Mouse (Mus musculus) cerebellum, adult 2 months (tissue): ENCODE results near the gene Yars. TPM values are rescaled to one million over a fixed set of nuclear protein-coding genes. Genes with fewer than 3 reads are reported as not detected.
"Not testable (repeated sequence)": the region's sequence is repeated elsewhere in the genome, so short reads cannot be mapped to it uniquely, and the experiment has no call there.

Experiments
- DNase-seq, 2 experiments: peaks; one replicate each; pipeline ENCODE4 v3.0.0; 2021
- H3K27ac ChIP-seq: fragments of 200-500 bp; 2 replicates; pipeline ENCODE4 v1.5.1; 2012; ENCODE audit warnings: low read length, control low read depth, inconsistent platforms; ENCODE audit not compliant: insufficient read depth
- H3K27me3 ChIP-seq: fragments of 200-500 bp; 2 replicates; pipeline ENCODE4 v1.6.1; 2012; ENCODE audit warnings: inconsistent platforms, mild to moderate bottlenecking, low read length, moderate library complexity; ENCODE audit not compliant: control insufficient read depth, insufficient read depth
- H3K4me1 ChIP-seq: fragments of 200-500 bp; 2 replicates; pipeline ENCODE4 v1.6.1; 2011; ENCODE audit warnings: low read length; ENCODE audit not compliant: control insufficient read depth, insufficient read depth
- H3K4me3 ChIP-seq: fragments of 200-500 bp; replicated peaks from 2 replicates; pipeline ENCODE3; 2011; ENCODE audit warnings: mild to moderate bottlenecking, low read depth, low read length, control low read depth; ENCODE audit not compliant: insufficient read depth
- CTCF ChIP-seq: fragments of 200-500 bp; IDR thresholded peaks from 2 replicates; pipeline ENCODE4 v1.5.1; 2011; ENCODE audit warnings: low read depth, mild to moderate bottlenecking, control low read depth, low read length, moderate library complexity, borderline replicate concordance; ENCODE audit not compliant: insufficient read depth
- POLR2A ChIP-seq: fragments of 200-500 bp; IDR thresholded peaks from 2 replicates; pipeline ENCODE4 v1.6.1; 2011; ENCODE audit warnings: low read length, control low read depth, borderline replicate concordance; ENCODE audit not compliant: insufficient read depth
- WGBS: fragments of 180-500 bp; shearing (Covaris S2); methylation state at CpG from one replicate; pipeline ENCODE4 v1.1.7; 2018; 5-methylcytosine and 5-hydroxymethylcytosine counted together
- polyA plus RNA-seq: library from polyadenylated mRNA; depleted of rRNA; stranded (reverse); fragments of >200 nt; gene quantifications from 2 replicates; pipeline ENCODE4 v1.2.3, GENCODE M21; 2012

The Yars gene
- polyA plus RNA-seq, 1 experiment, result 104 TPM

DNA sequence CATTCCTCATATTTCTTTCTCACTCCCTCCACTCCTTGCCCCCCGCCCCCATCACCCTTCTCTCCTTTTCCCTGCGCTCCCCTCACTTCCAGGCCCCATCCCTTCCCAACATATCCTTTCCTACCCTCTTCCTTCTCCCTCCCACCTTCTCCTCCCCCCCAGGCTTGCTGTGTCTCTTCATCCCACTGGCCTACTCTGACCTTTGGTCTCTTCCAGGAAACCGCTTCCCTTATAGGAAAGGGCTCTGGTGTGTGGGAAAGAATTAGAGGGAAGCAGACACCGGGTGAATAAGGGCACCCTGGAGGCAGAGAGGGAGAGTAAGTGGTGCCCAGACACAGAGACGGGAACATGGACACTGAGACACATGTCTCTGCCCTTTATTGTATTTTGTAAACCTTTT, 2.1 kb downstream of the Yars start:
- WGBS, result 69% methylated on average over 5 of the region's 5 CpGs
- H3K4me3 ChIP-seq, result no peak overlapping the region
- no peak for TF ChIP-seq CTCF
- TF ChIP-seq POLR2A, result no peak

DNA sequence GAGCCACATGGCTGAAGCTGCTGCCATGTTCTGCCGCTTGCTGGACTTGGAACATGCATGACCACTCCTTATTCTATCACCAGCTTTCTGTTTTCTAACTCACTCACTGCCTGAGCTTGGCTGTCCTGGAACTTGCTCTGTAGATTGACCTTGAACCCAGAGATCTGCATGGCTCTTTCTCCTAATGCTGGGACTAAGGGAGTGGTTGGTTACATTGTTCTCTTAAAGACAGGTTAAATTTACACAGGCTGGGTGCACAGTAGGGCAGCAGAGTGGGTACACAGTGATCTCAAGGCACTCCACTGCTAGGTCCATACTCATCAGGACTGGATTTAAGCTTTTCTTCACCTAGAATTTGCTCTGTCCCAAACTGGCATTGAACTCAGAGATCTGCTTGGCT, 4.7 kb downstream of the Yars start:
- Histone ChIP-seq H3K4me3 (no peak overlapping the region), H3K27ac (no peak overlapping the region), H3K4me1 (peaks cover 2% of the 10 kb centered on the region), H3K27me3 (no peaks in the 10 kb centered on the region)
- no peak for DNase-seq
- 81% methylated on average over 1 of the region's 1 CpGs for WGBS
- TF ChIP-seq CTCF, result no peak
- no peak for TF ChIP-seq POLR2A

More for the DNA sequence above, 2.1 kb downstream of the Yars start:
- no peak for DNase-seq
- no peak overlapping the region for H3K27ac ChIP-seq
- peaks cover 2% of the 10 kb centered on the region for H3K4me1 ChIP-seq
- H3K27me3 ChIP-seq, result no peaks in the 10 kb centered on the region

DNA sequence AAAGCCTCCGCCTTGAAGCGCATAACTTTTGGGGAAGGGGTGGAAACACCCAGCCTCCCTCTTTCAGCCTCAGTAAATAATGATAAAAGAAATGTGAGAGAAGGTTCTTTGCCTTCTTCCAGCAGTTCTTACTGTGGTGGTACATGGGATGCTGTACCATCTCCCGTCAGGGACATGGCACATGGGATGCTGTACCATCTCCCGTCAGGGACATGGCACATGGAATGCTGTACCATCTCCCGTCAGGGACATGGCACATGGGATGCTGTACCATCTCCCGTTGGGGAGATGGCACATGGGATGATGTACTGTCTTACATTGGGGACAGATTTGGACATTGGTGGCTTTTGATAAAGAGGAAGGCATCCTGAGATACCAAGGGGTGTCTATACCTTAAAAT, 8.0 kb downstream of the Yars start:
- no peaks in the 10 kb centered on the region for H3K27me3 ChIP-seq
- no peak for DNase-seq
- 96% methylated on average over 6 of the region's 6 CpGs for WGBS
- H3K4me1 ChIP-seq, result 0 out of 2 replicates have a peak, but pooled peaks cover 2% of the 10 kb centered on the region
- TF ChIP-seq CTCF (no peak), POLR2A (no peak)
- no peak overlapping the region for H3K27ac ChIP-seq
- H3K4me3 ChIP-seq, result no peak overlapping the region

DNA sequence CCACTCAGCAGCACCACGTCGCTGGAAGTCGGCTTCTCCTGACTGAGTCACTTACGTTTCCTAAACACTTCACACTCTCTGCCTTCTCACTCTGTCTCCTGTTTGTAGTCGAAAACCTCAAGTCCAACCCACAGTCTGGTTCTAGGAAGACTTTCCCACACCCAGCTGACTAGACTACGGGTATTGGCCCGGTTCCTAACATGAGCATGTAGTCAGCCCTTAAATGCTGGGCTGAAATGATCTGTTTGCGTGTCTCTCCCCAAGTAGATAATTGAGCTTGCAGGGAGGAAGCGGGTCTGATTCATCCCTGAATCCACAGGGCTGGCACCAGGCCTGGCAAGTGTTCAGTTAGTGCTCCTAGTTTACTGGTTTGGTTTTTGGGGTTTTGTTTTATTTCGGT, 15.1 kb downstream of the Yars start:
- Histone ChIP-seq H3K27ac (no peak overlapping the region), H3K4me3 (no peak overlapping the region), H3K4me1 (no peaks in the 10 kb centered on the region), H3K27me3 (no peaks in the 10 kb centered on the region)
- 84% methylated on average over 10 of the region's 10 CpGs for WGBS
- no peak for TF ChIP-seq POLR2A
- TF ChIP-seq CTCF, result no peak
- no peak for DNase-seq

DNA sequence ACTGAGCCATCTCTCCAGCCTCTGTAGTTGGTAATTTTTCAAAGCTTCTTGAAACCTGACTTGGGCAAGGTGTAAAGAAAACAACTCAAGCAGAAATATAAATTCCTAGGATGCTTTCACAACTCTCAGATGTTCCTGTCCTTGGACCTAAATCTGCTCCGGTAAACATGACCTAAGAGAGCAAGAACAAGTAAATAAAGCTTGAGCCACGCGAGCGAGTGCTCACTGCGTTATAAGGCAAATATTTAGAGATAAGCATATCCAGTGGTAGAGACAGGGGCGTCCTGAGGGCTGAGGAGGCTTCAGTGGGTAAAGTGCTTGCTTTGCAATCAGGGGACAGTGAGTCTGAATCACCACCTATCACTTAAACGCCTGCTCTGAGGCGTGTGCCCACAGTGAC, 17.2 kb downstream of the Yars start:
- 93% methylated on average over 8 of the region's 8 CpGs for WGBS
- no peak for DNase-seq
- Histone ChIP-seq H3K4me3 (no peak overlapping the region), H3K27ac (no peak overlapping the region), H3K4me1 (no peaks in the 10 kb centered on the region), H3K27me3 (no peaks in the 10 kb centered on the region)
- TF ChIP-seq CTCF, result no peak
- TF ChIP-seq POLR2A, result no peak

DNA sequence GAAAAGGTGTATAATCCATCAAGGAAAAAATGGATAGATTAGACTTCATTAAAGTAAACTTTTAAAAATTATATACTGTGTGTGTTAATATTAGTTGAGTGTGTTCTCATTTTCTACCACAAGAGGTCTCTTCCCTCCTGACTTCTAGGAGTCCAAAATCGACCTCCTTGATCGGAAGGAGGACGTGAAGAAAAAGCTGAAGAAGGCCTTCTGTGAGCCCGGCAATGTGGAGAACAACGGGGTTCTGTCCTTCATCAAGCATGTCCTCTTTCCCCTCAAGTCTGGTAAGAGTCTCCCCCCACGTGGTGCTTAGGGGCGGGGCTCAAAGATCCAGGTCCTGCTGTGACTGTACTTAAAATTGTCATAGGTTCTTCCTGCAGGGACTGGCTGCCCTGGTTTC, 19.9 kb downstream of the Yars start:
- no peak for TF ChIP-seq POLR2A
- peak; percentile 59; the same call in 1 of the 2 replicates for TF ChIP-seq CTCF
- no peak for DNase-seq
- no peaks in the 10 kb centered on the region for H3K4me1 ChIP-seq
- H3K4me3 ChIP-seq, result no peak overlapping the region
- 21% methylated on average over 7 of the region's 7 CpGs for WGBS
- no peak overlapping the region for H3K27ac ChIP-seq
- H3K27me3 ChIP-seq, result no peaks in the 10 kb centered on the region

DNA sequence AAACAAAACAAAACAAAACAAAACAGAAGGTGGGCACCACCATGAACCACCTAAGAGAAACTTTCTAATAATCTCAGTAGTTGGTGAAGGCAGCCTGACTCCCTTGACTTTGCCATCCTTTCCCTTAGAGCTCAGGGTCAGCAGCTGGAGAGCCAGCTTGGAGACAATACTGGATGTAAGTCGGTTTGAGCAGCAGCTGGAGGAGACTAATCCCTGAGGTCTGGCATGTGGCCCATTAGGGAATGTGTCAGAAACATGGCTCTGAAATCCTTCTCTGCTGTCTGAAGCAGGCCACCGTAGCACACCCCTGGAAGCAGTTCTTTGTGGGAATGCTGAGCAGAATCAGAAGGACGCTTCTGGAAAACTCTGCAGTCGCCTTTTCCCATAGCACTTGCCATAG, 21.9 kb downstream of the Yars start:
- 59% methylated on average over 4 of the region's 4 CpGs for WGBS
- no peaks in the 10 kb centered on the region for H3K4me1 ChIP-seq
- H3K27ac ChIP-seq, result no peak overlapping the region
- no peak overlapping the region for H3K4me3 ChIP-seq
- H3K27me3 ChIP-seq, result no peaks in the 10 kb centered on the region
- DNase-seq, result no peak
- TF ChIP-seq POLR2A, result no peak
- no peak for TF ChIP-seq CTCF

DNA sequence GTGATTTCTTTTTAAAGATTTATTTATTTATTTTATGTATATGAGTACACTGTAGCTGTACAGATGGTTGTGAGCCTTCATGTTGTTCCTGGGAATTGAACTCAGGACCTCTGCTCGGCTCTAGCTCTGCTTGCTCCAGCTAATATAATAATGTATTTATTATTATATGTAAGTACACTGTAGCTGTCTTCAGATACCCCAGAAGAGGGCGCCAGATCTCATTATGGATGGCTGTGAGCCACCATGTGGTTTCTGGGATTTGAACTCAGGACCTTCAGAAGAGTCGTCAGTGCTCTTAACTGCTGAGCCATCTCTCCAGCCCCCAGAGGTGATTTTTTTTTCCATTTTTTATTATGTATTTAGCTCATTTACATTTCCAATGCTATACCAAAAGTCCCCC, 22.9 kb downstream of the Yars start:
- H3K4me3 ChIP-seq, H3K4me1 ChIP-seq, H3K27me3 ChIP-seq, H3K27ac ChIP-seq, DNase-seq: not testable (repeated sequence)
- TF ChIP-seq CTCF, result 0 out of 2 replicates have a peak, but pooled peaks have one; percentile 13
- 70% methylated on average over 3 of the region's 3 CpGs for WGBS

DNA sequence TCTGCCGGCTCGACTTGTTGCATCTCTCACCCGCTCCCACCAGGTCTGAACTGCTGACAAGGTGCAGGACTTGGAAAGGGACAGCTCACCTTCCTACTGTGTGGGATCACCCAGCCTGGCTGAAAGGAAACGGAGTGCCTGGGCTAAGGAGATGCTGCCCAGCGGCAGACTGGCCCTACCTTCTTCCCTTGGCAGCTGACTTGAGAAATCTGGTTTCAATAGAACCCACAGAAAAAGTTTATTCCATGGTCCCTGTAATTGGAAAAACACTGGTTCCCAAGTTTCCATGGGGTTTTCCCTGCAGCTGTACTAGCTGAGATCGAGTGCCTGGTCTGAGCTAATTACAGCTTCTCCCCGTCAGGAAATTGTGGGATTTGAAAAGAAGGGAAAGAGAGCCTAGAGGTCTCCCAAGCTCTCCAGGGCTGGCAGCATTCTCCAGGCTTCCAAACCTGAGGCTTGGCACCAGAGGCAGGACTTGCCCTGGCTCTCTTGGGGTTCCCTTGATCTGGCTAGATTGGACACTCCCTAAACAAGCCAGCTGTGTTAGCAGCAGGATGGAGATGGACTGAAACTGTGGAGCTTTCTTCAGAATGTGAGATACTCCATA, 29.1 kb downstream of the Yars start:
- WGBS, result 73% methylated on average over 7 of the region's 7 CpGs
- Histone ChIP-seq H3K4me3 (no peak overlapping the region), H3K27ac (no peak overlapping the region), H3K4me1 (peaks cover 44% of the 10 kb centered on the region), H3K27me3 (no peaks in the 10 kb centered on the region)
- no peak for TF ChIP-seq CTCF
- no peak for TF ChIP-seq POLR2A
- no peak for DNase-seq
